Mouse (Mus musculus) fat pad, adult 2 months (tissue): ENCODE results near the gene Cldn15.
"Not testable (repeated sequence)": the region's sequence is repeated elsewhere in the genome, so short reads cannot be mapped to it uniquely, and the experiment has no call there.

ENCODE experiments used
- DNase-seq: peaks from one replicate; pipeline ENCODE4 v3.0.0-alpha.2; 2011; ENCODE audit warnings: low read depth, low spot score; ENCODE audit errors: extremely low read depth

The Cldn15 gene

GRCm38 (mm10) chr5:136966331-136966730, at the start of gene Cldn15:
Cldn15 (plus strand) TSS chr5:136966616.
- DNase-seq = no peak

- DNase-seq = no peak
These were observed 48.7 kb upstream of the Cldn15 start for GRCm38 (mm10) chr5:136917613-136918242.

- DNase-seq = no peak
These were observed 47.6 kb upstream of the Cldn15 start for GRCm38 (mm10) chr5:136918655-136919472.

DNA sequence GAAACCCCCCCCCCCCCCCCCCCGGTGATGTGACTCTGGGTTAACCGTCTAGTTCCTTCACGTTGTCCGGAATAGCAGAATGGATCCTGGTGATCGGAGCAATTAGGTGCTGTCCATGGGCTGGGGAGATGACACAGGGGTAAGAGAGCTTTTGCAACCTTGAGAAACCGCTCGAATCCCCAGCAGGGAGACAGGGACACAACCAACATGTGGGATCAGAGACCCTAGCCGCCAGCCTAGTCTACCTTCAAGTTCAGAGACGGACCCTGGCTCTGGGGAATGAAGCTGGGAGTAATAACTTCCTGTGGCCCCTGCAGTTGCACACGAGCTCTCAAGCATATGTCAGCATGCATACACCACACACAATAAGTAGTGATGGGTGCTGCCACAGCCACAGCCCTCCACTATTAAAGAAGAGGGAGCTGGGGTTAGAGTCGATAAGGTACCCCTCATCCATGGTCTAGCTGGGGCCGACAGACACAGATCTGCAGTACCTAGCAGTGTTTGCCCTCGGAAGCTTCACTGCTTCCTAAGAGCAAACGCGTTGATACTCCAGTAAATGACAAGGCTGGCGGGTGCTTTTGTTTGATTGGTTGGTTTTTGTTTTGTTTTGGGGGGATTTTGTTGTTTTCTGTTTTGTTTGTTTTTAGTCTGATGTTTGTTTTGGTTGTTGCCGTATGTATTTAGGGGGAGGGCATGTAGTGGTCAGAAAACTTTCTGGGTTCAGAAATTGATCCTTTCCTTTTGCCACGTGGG, 46.7 kb upstream of the Cldn15 start:
- DNase-seq = no peak

DNA sequence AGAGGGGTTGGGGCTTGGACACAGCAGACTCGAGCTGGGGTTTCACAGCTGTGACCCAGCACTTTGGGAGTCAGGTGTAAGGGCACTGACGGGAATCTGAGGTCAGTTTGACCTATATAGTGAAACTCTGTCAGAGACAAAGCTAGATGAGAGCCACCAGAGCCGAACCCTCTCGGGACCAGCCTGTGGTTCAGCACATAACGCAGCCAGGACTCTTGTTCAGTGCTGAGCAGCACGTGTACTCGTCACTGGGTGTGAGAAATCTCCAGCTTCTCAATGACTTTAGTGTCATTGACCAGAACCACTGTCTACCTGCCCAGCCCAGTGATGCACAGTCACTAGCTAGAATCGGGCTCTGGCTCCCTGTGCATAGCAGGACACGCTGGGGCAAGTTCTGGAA, 43.6 kb upstream of the Cldn15 start:
- DNase-seq = no peak

GRCm38 (mm10) chr5:136923751-136924478, 42.5 kb upstream of the Cldn15 start:
- DNase-seq = no peak

- DNase-seq = no peak
These were observed 37.3 kb upstream of the Cldn15 start for GRCm38 (mm10) chr5:136929073-136929472.

GRCm38 (mm10) chr5:136931896-136932295, 34.5 kb upstream of the Cldn15 start:
- DNase-seq = no peak

GRCm38 (mm10) chr5:136932956-136933355, 33.5 kb upstream of the Cldn15 start:
- DNase-seq = no peak

GRCm38 (mm10) chr5:136933930-136934329, 32.5 kb upstream of the Cldn15 start:
- no peak for DNase-seq

GRCm38 (mm10) chr5:136935905-136936695, 30.3 kb upstream of the Cldn15 start:
- no peak for DNase-seq

DNA sequence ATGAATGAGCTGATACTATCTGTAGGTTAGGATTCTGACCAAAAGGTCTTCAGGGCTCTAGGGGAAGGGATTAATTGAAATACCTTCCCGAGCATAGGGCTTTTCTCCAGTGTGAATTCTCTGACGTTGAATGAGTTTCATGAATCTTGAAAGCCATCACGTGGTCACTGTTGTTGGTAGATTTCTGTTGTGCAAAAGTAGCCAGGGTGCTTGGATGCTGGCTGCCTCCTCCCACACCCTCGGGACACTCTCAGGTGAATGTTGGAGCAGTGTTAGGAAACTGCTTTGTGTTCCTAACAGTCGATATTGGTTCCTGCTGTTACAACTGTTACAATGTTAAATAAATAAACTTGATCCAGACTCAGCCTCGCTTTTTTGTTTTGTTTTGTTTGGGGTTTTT, 29.7 kb upstream of the Cldn15 start:
- DNase-seq = peak; percentile 91

DNA sequence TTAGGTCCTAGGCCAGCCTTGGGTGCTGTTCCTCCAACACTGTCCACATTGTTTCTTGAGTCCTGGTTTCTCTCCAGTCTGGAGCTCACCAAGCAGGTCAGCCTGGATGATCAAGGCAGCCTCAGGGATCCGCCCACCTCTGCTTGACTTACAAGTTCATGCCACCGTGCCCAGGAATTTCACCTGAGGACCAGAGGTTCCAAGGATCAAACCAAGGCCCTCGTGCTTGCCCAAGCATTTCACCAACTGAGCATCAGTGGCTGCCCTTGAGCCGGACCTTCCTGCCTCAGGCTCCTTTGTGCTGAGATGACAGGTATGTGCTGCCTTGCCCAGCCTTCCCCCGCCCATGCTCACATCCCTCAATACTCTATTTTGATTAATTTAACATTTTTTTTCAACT, 28.8 kb upstream of the Cldn15 start:
- DNase-seq = peak; percentile 100

DNA sequence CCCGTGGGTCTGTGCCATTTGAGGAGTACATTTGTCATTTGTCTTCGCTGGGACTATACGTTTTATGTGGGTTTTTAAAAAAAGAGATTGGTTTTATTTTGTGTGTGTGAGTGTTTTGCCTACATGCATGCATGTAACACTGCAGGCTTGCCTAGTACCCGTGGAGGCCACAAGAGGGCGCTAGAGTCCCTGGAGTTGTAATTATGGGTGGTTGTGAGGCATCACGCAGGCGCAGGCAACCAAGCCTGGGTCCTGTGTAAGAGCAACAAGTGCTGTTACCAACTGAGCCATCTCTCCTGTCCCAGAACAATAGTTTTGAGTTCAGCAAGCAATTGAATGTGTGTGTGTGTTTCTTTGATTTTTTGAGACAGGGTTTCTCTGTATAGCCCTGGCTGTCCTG, 27.1 kb upstream of the Cldn15 start:
- DNase-seq = no peak

DNA sequence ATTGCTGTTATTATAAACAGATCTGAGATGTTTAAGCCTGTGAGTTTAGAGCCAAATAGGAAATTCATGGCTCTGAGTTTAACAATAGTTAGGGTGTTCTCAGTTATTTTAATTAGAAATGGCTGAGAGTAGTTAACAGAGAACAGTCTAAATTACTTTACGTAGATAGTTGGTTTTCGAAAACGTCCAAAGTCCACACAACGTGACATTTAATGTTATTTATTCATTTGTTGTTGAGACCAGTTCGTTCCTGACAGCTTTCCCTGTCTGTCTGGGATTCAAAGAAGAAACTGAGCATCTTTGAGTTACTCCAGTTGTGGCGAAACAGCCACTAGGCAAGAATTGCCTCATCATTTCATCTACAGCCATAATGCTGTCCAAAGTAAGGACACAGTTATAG, 26.4 kb upstream of the Cldn15 start:
- not testable (repeated sequence) for DNase-seq

DNA sequence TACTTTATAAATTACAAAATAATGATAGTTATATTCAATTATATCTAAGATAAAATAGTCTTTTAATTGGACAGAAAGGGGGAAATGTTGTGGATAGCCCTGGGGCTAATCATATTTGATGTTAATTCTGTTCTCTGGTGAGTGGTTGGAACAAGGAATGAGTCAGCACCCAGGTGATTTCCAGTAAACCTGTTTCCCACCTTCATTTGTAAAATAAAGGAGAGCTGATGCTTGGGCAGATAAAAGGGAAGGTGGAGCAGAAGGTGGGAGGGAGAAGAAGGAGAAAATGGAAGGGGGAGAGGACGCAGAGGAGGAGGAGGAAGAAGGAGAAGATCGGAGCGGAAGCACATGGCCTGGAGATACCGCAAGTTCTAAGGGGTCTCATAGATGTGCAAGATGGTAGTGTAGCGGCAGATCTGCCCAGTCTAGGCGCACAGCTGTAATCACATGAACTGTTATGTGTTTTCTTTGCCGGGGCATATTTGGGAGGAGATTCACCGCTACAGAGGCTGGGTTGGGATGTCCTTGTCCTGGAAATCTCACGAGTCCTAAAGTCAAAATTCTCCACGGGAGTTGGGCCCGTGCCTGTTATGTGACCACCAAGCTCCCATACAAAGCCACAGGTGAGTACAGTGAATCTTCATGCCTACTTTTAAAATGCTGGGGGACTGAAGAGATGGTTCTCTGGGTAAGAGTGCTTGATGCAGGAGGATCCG, 25.4 kb upstream of the Cldn15 start:
- DNase-seq = no peak

- no peak for DNase-seq
These were observed 23.6 kb upstream of the Cldn15 start for GRCm38 (mm10) chr5:136942781-136943180.

DNA sequence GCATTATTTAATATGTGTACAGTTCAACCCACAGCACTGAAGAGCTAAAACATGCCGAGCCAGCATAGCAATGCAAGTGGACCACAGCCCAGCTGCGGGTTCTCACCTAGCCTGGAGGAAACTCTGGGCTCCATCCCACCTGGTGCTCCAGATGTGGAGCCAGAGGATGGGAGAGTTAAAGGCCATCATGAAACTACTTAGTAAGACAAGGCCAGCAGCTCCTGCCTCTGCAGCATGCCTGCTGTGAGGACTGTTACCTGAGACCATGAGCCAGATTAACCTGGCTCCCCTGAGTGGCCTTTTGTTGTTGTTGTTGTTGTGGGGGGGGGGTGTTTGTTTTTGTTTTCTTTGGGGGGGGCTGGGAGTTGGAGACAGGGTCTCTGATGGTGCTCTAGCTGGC, 23.0 kb upstream of the Cldn15 start:
- no peak for DNase-seq

GRCm38 (mm10) chr5:136945084-136945483, 21.3 kb upstream of the Cldn15 start:
- no peak for DNase-seq

DNA sequence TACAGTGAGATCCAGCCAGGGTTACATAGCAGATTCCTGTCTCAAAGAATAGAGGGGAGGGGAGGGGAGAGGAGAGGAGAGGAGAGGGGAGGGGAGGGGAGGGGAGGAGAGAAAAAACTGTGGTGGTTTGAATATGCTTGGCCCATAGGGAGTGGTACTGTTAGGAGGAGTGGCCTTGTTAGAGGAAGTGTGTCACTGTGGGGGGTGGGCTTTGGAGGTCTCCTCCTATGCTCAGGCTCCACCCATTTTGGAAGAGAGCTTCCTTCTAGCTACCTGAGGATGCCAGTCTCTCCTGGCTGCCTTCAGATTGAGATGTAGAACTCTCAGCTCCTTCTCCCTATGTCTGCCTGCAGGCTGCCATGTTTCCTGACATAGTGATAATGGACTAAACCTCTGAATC, 18.5 kb upstream of the Cldn15 start:
- no peak for DNase-seq
